Mouse (Mus musculus): ENCODE measurements around the gene Itga8.

The Itga8 gene

DNA sequence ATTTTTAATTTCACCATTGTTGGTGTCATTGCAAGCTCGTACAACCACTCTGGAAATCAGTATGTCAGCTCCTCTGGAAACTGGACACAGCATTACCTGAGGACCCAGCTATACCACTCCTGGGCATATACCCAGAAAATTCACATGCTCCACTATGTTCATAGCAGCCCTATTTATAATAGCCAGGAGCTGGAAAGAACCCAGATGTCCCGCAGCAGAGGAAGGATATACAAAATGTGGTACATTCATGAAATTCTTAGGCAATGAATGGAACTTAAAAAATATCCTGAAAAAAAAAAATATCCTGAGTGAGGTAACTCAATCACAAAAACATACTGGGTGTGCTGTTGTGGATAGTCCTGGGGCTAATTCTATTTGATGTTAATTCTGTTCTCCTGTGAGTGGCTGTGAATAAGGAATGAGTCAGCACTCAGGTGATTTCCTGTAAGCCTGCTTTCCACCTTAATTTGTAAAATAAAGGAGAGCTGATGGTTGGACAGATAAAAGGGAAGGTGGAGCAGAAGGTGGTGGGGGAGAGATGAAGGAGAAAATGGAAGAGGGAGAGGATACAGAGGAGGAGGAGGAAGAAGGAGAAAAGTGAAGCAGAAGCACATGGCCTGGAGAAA is 224.3 kb downstream of the Itga8 start:
- no peak for DNase-seq

DNA sequence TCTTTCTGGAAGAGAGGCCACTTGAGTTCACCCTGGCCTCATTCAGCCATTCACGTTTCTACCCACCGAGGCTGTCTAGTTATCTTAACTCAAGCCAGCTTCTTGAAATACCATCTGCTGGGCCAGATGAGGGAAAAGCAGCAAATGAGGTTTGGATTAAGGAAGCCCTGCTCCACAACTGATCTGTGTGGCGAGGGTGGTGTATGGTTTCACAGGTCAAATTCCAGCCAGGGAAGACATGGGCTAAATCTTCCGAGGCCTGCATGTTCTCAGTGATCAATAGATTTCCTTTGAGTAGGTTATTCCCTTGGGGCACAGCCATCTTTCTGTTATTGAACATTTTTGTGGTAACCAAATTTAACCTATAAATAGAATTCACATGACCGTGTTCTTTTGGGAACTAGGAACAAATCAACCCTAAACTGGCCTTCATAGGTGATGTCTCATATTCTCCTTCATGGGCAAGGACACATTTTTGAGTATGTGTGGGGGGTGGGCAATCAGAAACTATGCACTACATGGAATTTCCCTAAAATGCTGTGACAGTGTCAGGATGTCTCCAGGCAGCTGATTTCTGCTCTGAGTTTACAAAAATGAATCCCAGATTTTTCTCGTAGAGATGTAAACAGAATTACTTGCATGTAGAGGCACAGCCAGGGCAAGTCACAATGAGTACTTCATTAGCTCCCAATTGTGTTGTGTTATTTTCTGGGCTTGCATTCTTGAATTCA is 235.9 kb downstream of the Itga8 start:
- no peak for DNase-seq

GRCm38 (mm10) chr2:12060034-12060723 is 241.5 kb downstream of the Itga8 start:
- no peak for DNase-seq
